Mouse (Mus musculus) T-helper 2 cell (primary cell): ENCODE results near the gene B3galt2.

Experiments used
- in situ Hi-C: fragments of 300-600 bp; cut with MboI, MseI; formaldehyde crosslinking; loops from one replicate; pipeline ENCODE4 v1.15.1; 2025; ENCODE audit warnings: high pct_unique_total_duplicates

B3galt2 gene

GRCm38 (mm10) chr1:143702741-143703262 is 62.3 kb downstream of the B3galt2 start, which contains the start of gene Cdc73:
Cdc73 (minus strand) TSS chr1:143702893.
- in situ Hi-C loops = loop anchor here (5.0 kb wide), 1 partner anchor 69 kb away; no protein-coding TSS in a partner anchor
